Mouse (Mus musculus) midbrain, postnatal 0 days (tissue): ENCODE results near the gene Plek. TPM values are rescaled to one million over a fixed set of nuclear protein-coding genes. Genes with fewer than 3 reads are reported as not detected.

Source experiments
- ATAC-seq: fragments of 200-750 bp; cut with Nextera tagmentation; 2 replicates; pipeline ENCODE4 v1.8.0; 2017; ENCODE audit warnings: moderate number of reproducible peaks, mild to moderate bottlenecking, moderate TSS enrichment, moderate library complexity; ENCODE audit not compliant: low FRiP score
- DNase-seq: peaks from one replicate; pipeline ENCODE4 v3.0.0-alpha.2; 2015; ENCODE audit warnings: low spot score
- H3K27ac ChIP-seq: fragments of 300-500 bp; sonication (generic); 2 replicates; pipeline ENCODE4 v1.5.1; 2014; ENCODE audit warnings: low read depth, mild to moderate bottlenecking, low read length, mixed read lengths
- H3K27me3 ChIP-seq: fragments of 300-500 bp; sonication (generic); 2 replicates; pipeline ENCODE4 v1.6.1; 2014; ENCODE audit warnings: low read length, control low read depth, mixed read lengths; ENCODE audit not compliant: insufficient read depth
- H3K36me3 ChIP-seq: fragments of 300-500 bp; sonication (generic); 2 replicates; pipeline ENCODE4 v1.6.1; 2014; ENCODE audit warnings: low read length, control low read depth, mixed read lengths; ENCODE audit not compliant: insufficient read depth
- H3K4me1 ChIP-seq: fragments of 300-500 bp; sonication (generic); 2 replicates; pipeline ENCODE4 v1.6.1; 2014; ENCODE audit warnings: mild to moderate bottlenecking, control low read depth, antibody characterized with exemption, low read length, mixed read lengths; ENCODE audit not compliant: insufficient read depth
- H3K4me2 ChIP-seq: fragments of 300-500 bp; sonication (generic); 2 replicates; pipeline ENCODE4 v1.6.1; 2014; ENCODE audit warnings: low read depth, mild to moderate bottlenecking, low read length, mixed read lengths; ENCODE audit not compliant: poor library complexity, severe bottlenecking
- H3K4me3 ChIP-seq: fragments of 300-500 bp; sonication (generic); 2 replicates; pipeline ENCODE4 v1.5.1; 2014; ENCODE audit warnings: low read depth, mild to moderate bottlenecking, low read length, moderate library complexity
- H3K9ac ChIP-seq: fragments of 300-500 bp; sonication (generic); replicated peaks from 2 replicates; pipeline ENCODE4 v1.6.1; 2014; ENCODE audit warnings: mild to moderate bottlenecking, low read length, moderate library complexity, mixed read lengths; ENCODE audit not compliant: poor library complexity, severe bottlenecking
- H3K9me3 ChIP-seq: fragments of 300-500 bp; sonication (generic); 2 replicates; pipeline ENCODE4 v1.6.1; 2016; ENCODE audit warnings: low read length, control low read depth
- CTCF ChIP-seq: IDR thresholded peaks from 2 replicates; pipeline ENCODE4 v1.5.1; 2016; ENCODE audit warnings: antibody characterized with exemption, mild to moderate bottlenecking
- WGBS: fragments of 180-500 bp; shearing (Covaris S2); extraction: QIAGEN DNeasy Blood & Tissue Kit; methylation state at CpG from one replicate; pipeline ENCODE4 v1.1.7; 2014; 5-methylcytosine and 5-hydroxymethylcytosine counted together
- polyA plus RNA-seq: library from polyadenylated mRNA; unstranded; fragments of >200 nt; fragmentation: Nextera tagmentation; extraction: Ambion mirVana; gene quantifications from 2 replicates; pipeline ENCODE4 v1.2.1, GENCODE M21; 2015
- total RNA-seq: library from RNA; depleted of rRNA; stranded (reverse); fragments of >200 nt; gene quantifications from 2 replicates; pipeline ENCODE4 v1.2.3, GENCODE M21; 2014

The Plek gene
- total and polyA plus RNA-seq, 2 experiments from 2014 or later, result 4.0 to 5.4 TPM

DNA sequence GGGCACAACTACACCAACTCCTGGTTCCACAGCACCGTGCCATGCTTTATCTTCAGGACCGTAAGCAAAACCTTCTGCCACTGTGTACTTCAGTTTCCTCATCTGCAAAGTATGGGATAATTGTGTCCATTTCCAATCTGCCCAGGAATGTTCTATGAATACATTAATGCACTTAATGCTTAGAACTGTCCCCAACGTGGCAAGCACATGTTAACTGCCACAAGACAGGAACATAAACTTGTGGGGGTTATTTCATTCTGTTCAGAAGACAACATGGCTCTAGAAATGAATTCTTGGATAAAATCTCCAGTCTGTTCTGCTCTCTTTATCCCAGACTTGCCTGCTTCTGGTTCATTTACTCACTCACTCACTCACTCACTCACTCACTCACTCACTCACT lies 48.4 kb downstream of the Plek start:
- 84% methylated on average over 3 of the region's 3 CpGs for WGBS
- Histone ChIP-seq H3K27me3 (no peaks in the 10 kb centered on the region), H3K27ac (no peak overlapping the region), H3K9ac (no peak overlapping the region), H3K4me3 (no peak overlapping the region), H3K36me3 (no peaks in the 10 kb centered on the region), H3K9me3 (no peaks in the 10 kb centered on the region), H3K4me2 (no peak overlapping the region), H3K4me1 (no peaks in the 10 kb centered on the region)
- no peak for TF ChIP-seq CTCF
- DNase-seq (no peak), ATAC-seq (no peak)

DNA sequence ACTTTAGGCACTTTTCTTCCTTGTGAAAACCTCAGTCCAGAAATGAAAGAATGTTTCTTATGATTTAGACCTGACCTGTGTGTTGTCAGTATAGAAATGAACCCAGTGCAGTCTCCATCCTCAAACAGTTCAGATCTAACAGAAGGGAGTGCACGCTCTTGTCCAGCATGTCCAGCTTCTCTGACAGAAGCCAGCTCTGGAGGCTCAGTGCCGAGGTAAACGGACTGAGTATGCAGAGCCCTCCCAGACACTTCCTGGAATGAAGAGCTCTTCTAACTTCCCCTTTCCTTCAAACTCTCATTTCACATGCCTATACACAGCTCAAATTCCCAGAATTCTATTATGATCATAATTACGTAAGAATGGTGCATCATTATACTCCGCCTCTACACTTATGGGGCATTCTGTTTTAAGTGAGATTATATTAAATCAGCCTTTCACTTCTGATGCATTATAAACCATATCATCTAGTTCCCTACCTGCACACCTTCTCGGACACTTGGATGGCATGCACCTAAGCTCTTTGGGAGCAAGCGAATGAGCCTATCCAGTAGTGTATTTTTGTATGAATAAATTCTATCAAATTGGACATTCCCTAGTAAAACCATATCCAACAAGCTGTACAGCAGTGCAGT lies 49.3 kb downstream of the Plek start:
- Histone ChIP-seq H3K4me3 (no peak overlapping the region), H3K9ac (no peak overlapping the region), H3K4me1 (no peaks in the 10 kb centered on the region), H3K4me2 (no peak overlapping the region), H3K9me3 (no peaks in the 10 kb centered on the region), H3K27ac (no peak overlapping the region), H3K27me3 (no peaks in the 10 kb centered on the region), H3K36me3 (no peaks in the 10 kb centered on the region)
- ATAC-seq (no peak), DNase-seq (no peak)
- 88% methylated on average over 7 of the region's 7 CpGs for WGBS
- no peak for TF ChIP-seq CTCF

- H3K4me1 ChIP-seq, result no peaks in the 10 kb centered on the region
- no peak for DNase-seq
- H3K36me3 ChIP-seq, result no peaks in the 10 kb centered on the region
- no peak overlapping the region for H3K4me2 ChIP-seq
- 81% methylated on average over 9 of the region's 9 CpGs for WGBS
- ATAC-seq, result no peak
- H3K27me3 ChIP-seq, result no peaks in the 10 kb centered on the region
- no peak overlapping the region for H3K4me3 ChIP-seq
- no peak for TF ChIP-seq CTCF
- no peak overlapping the region for H3K27ac ChIP-seq
- no peak overlapping the region for H3K9ac ChIP-seq
- no peaks in the 10 kb centered on the region for H3K9me3 ChIP-seq
Observed at GRCm38 (mm10) chr11:17000353-17001334, 51.5 kb downstream of the Plek start.

DNA sequence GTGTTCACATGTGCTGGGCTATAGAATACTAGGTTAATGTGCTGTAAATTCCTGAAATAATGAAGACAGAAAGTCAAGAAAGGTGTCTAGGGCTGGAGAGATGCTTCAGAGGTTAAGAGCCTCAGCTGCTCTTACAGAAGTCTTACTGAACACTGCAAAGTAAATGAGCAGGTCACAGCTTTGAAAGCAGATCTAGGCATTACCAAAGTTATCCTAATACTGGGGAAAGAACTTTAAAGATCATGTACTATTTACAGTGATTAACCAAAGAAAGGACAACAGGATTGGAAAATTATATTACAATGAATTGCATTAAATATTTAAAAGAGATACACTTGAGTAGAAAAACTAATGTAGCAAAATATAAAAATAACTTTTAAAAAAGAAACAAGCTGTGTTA lies 52.2 kb downstream of the Plek start:
- H3K4me1 ChIP-seq, result no peaks in the 10 kb centered on the region
- no peaks in the 10 kb centered on the region for H3K27me3 ChIP-seq
- no peak for ATAC-seq
- H3K9me3 ChIP-seq, result no peaks in the 10 kb centered on the region
- H3K36me3 ChIP-seq, result peaks cover 1% of the 10 kb centered on the region
- no peak for TF ChIP-seq CTCF
- H3K4me2 ChIP-seq, result no peak overlapping the region
- no peak for DNase-seq
- no peak overlapping the region for H3K27ac ChIP-seq
- no peak overlapping the region for H3K4me3 ChIP-seq
- H3K9ac ChIP-seq, result no peak overlapping the region

DNA sequence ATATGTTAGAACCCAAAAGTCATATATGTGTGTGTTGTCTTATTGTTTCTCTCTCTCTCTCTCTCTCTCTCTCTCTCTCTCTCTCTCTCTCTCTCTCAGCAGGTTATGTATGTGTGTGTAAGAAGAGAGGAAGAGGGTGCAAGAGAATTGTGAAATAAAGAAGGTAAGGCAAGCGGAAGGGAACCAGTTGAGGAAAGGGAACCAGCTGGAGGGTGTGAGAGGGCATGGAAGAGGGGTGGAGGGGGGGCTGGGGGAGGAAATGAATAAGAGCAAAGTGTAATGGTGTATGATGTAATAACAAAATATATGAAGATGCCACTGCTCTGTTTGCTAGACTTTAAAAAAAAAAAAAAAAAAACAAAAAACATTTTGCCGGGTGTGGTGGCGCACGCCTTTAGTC lies 52.8 kb downstream of the Plek start:
- no peak for ATAC-seq
- H3K4me3 ChIP-seq, result no peak overlapping the region
- H3K4me2 ChIP-seq, result no peak overlapping the region
- H3K9me3 ChIP-seq, result no peaks in the 10 kb centered on the region
- H3K4me1 ChIP-seq, result no peaks in the 10 kb centered on the region
- peaks cover 7% of the 10 kb centered on the region for H3K36me3 ChIP-seq
- TF ChIP-seq CTCF, result no peak
- H3K9ac ChIP-seq, result no peak overlapping the region
- H3K27ac ChIP-seq, result no peak overlapping the region
- 98% methylated on average over 4 of the region's 4 CpGs for WGBS
- no peak for DNase-seq
- H3K27me3 ChIP-seq, result no peaks in the 10 kb centered on the region

GRCm38 (mm10) chr11:16997465-16997864 lies 54.7 kb downstream of the Plek start:
- no peak overlapping the region for H3K27ac ChIP-seq
- DNase-seq (no peak), ATAC-seq (no peak)
- H3K27me3 ChIP-seq, result no peaks in the 10 kb centered on the region
- no peak overlapping the region for H3K4me2 ChIP-seq
- peaks cover 16% of the 10 kb centered on the region for H3K36me3 ChIP-seq
- no peak overlapping the region for H3K9ac ChIP-seq
- no peaks in the 10 kb centered on the region for H3K4me1 ChIP-seq
- no peak for TF ChIP-seq CTCF
- H3K4me3 ChIP-seq, result no peak overlapping the region
- H3K9me3 ChIP-seq, result no peaks in the 10 kb centered on the region
